Mouse (Mus musculus) heart, adult 9 months (tissue): ENCODE measurements around the gene Zc3h12a.
A peak's percentile ranks its signal among the peaks of the same experiment; 100 is the strongest.

Experiments
- DNase-seq, 2 experiments: peaks; one replicate each; pipeline ENCODE4 v3.0.0; 2022; ENCODE audit warnings: low spot score in 2 of 2

Gene Zc3h12a

GRCm38 (mm10) chr4:125115081-125115480 is 12.6 kb downstream of the Zc3h12a start:
- DNase-seq, result no peak

DNA sequence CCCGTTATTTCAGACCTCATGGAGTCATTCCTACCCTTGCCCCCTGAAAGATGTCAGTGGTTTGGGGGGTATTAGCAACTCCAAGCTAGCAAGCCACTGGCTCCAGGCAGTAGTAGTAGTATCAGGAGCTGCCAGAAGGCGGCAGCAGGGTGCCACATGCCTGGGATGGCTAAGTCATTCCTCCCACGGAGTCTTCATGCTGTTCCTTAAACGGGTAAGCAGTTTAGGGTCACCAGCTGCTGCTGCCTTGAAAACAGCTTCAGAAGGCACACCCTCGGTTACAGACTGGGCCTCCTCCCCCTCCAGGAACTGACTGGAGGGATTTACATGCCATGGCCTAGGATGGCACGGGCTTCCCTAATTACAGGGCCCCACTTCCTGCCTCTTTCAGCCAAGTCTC is 13.0 kb downstream of the Zc3h12a start:
- DNase-seq, result peak; percentile 84 to 85

DNA sequence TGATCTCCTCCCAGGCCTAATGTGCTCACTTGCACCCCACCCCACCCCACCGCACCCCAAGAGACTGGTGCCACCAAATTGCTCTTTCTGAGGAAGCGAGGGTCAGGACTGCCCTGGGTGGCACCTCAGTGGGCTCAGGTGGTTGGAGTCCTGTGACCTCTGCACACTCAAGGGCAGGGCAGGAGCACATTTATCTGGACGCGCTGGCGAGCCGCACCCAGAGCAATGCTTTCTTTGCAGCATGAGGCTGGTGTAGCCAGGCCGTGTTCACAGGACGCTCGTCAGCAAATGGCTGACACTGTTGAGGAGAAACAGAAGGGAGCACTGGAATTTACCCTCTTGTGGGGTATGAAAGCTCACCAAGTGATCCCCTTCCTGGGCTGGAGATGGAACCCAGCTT is 22.3 kb downstream of the Zc3h12a start:
- no peak for DNase-seq

DNA sequence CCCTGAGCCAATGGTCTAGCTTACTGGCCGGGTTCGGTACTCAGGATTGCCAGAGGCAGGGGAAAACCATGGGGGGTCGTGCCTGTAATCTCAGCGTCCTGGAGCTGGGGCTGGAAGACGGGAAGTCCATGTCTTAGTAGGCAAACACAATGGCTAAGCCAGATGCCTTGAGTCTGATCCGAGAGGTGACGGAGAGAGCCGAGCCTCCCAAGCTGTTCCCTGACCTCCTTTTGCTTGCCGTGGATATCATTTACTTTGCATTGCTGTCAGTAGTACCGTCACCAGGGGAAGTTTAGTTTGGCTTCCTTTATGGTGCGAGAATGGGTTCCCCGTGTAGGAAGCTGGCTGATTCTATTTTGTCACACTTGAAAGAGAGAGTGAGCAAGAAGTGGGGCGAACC is 26.3 kb downstream of the Zc3h12a start:
- no peak for DNase-seq

DNA sequence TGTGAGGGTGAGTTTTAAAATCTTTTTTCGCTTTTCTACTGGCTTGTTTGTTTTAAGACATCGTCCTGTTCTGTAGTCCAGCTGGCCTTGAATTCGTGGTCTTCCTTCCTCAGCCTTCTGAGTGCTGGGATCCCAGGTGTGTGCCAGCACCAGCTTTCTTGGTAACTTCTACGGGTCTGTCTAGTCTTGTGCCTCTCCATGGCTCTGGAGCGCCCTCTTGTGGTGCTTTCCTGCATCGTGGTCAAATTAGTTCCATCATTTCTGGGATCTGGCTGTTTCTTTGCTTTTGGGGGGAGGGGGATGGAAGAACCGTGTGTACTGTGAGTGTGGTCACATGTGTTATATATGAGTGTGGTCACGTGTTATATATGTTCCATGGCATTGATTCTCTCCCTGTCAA is 28.2 kb downstream of the Zc3h12a start:
- DNase-seq, result peak; percentile 34 to 70

DNA sequence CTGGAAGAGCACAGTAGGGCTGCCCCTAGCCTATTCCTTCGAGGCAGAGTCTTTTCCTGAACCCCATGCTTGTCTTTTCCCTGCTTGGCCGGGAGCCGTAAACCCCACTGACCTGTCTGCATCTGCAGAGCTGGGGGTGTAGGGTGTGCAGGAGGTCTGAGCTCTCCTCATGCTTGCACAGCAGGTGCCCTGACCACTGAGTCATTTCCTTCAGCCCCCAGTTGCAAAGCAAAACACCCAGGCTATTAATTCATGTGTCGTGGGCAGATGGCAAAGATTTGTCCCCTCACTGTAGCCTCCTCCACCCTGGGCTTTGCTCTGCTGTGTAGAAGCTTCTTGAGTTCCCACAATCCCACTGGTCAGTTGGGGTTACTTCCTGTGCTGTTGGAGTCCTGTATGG is 30.2 kb downstream of the Zc3h12a start:
- DNase-seq, result no peak

DNA sequence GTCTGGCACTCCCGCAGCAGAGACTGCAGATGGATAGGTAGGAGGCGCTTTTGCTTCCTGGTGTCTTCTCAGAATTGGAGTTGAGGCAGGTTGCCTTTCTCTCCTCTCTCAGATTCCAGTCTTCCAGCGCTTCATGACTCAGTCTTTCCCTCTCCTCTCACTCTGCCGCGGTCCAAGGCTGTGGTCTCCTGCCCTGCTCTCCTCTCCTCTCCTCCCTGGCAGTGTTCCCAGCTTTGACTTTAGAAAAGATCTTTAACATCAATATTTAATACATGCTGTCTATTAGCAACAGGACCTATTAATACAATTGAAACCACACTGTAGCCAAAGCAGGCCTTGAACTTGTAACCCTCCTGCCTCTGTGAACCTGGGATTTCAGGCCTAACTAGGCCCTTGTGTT is 31.6 kb downstream of the Zc3h12a start:
- no peak for DNase-seq

- no peak for DNase-seq
Measured at GRCm38 (mm10) chr4:125093031-125093430, 34.6 kb downstream of the Zc3h12a start.

DNA sequence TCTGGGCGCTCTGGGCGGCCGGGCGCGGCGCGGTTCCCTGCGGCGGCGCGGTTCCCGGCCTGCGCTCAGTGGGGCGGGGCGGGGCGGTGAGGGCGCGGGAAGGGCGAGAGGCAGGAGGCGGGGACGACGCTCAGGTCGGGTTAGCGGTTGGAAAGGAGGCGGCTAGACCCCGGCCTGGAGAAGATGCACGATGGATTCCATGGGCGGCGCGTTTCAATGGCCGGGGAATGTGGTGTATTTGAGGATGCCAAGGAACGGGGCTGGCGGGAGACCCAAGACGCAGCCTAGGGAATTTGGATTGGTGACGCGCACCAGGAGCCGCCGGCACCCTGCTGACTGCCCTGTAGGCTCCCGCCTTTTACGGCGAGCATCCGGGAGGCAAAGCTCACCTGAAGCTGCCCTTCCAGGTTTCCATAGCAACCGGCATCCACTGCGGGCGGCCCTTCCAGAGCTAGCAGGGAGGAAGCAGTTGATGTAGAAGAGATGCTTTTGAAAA is 42.2 kb downstream of the Zc3h12a start:
- DNase-seq, result no peak

GRCm38 (mm10) chr4:125084403-125085345 is 43.0 kb downstream of the Zc3h12a start, which contains the start of gene Meaf6:
Gene Meaf6, plus strand, starts transcription at chr4:125085134.
- peak; percentile 90 to 91 for DNase-seq

DNA sequence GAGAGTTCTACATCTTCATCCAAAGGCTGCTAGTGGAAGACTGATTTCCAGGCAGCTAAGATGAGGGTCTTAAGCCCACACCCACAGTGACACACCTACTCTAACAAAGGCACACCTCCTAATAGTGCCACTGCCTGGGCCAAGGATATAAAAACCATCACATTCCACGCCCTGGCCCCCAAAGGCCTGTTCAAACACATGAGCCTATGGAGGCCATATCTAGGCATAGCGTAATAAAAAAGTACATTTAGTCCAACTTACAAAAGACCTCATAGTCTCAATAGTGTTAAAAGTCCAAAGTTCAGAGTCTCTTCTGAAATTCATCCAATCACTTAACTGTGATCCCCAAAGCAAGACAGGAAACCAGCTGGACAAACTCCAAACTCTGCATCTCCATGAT is 48.9 kb downstream of the Zc3h12a start:
- DNase-seq, result no peak

- DNase-seq, result no peak
Measured at GRCm38 (mm10) chr4:125077700-125078099, 49.9 kb downstream of the Zc3h12a start.
